Mouse (Mus musculus) CH12.LX (cell line): ENCODE measurements around the gene Etl4. TPM values are rescaled to one million over a fixed set of nuclear protein-coding genes. Genes with fewer than 3 reads are reported as not detected.

Experiments used
- DNase-seq: peaks from one replicate; pipeline ENCODE4 v3.0.0-alpha.2; 2013; ENCODE audit errors: extremely low read depth
- H3K27ac ChIP-seq: 2 replicates; pipeline ENCODE4 v1.5.1; 2012; ENCODE audit warnings: low read depth, mild to moderate bottlenecking, control low read depth, moderate library complexity; ENCODE audit not compliant: insufficient read depth
- H3K27me3 ChIP-seq: replicated peaks from 2 replicates; pipeline ENCODE3; 2012; ENCODE audit warnings: inconsistent platforms
- H3K36me3 ChIP-seq, 2 experiments: replicated peaks in 1 of 2; 2 replicates each; pipeline versions ENCODE3 to v1.6.1; 2012; ENCODE audit warnings: inconsistent platforms in 1 of 2, low read length in 1 of 2, mild to moderate bottlenecking in 1 of 2, mixed read lengths in 1 of 2, moderate library complexity in 1 of 2; ENCODE audit not compliant: control insufficient read depth in 1 of 2, insufficient read depth in 1 of 2
- H3K4me1 ChIP-seq, 2 experiments: 2 replicates each; pipeline ENCODE4 v1.6.1; 2012; ENCODE audit warnings: inconsistent platforms in 1 of 2, moderate library complexity in 1 of 2; ENCODE audit not compliant: insufficient read depth in 2 of 2, control insufficient read depth in 1 of 2
- H3K4me2 ChIP-seq: 2 replicates; pipeline ENCODE4 v1.6.1; 2012; ENCODE audit warnings: low read depth, mild to moderate bottlenecking, control low read depth; ENCODE audit not compliant: poor library complexity, insufficient read depth, severe bottlenecking
- H3K4me3 ChIP-seq, 3 experiments: fragments of 150-350 bp in 1 of 3; sonication (generic) in 1 of 3; replicated peaks in 1 of 3; 2 replicates each; pipeline versions ENCODE3 to v1.5.1; 2011 to 2012; ENCODE audit warnings: low read depth in 2 of 3, low read length in 2 of 3, mild to moderate bottlenecking in 2 of 3, moderate library complexity in 2 of 3, control low read depth in 1 of 3, improper control_type of control experiment in 1 of 3, inconsistent platforms in 1 of 3, mixed read lengths in 1 of 3; ENCODE audit not compliant: poor library complexity in 1 of 3
- H3K79me2 ChIP-seq: replicated peaks from 2 replicates; pipeline ENCODE4 v1.6.1; 2012; ENCODE audit warnings: mild to moderate bottlenecking, moderate library complexity; ENCODE audit not compliant: control insufficient read depth, poor library complexity, insufficient read depth, severe bottlenecking; ENCODE audit errors: extremely low read depth
- H3K9ac ChIP-seq: 2 replicates; pipeline ENCODE4 v1.6.1; 2012; ENCODE audit warnings: low read depth, mild to moderate bottlenecking, control low read depth, moderate library complexity; ENCODE audit not compliant: insufficient read depth
- H3K9me3 ChIP-seq: replicated peaks from 2 replicates; pipeline ENCODE3; 2012; ENCODE audit warnings: low read length, inconsistent platforms, mixed read lengths
- CTCF ChIP-seq, 2 experiments: IDR thresholded peaks in 1 of 2; conservative IDR thresholded peaks in 1 of 2; 2 replicates each; pipeline ENCODE4 v1.5.1; 2011 to 2012; ENCODE audit warnings: low read depth in 2 of 2, low read length in 2 of 2, improper control_type of control experiment in 1 of 2, inconsistent platforms in 1 of 2, mild to moderate bottlenecking in 1 of 2, moderate library complexity in 1 of 2
- E2F4 ChIP-seq: IDR thresholded peaks from 2 replicates; pipeline ENCODE4 v1.6.1; 2011; ENCODE audit warnings: low read depth, low read length, improper control_type of control experiment; ENCODE audit not compliant: insufficient replicate concordance
- EP300 ChIP-seq: IDR thresholded peaks from 2 replicates; pipeline ENCODE4 v1.6.1; 2011; ENCODE audit warnings: low read length, improper control_type of control experiment
- JUN ChIP-seq: IDR thresholded peaks from 2 replicates; pipeline ENCODE4 v1.6.1; 2011; ENCODE audit warnings: low read depth, mild to moderate bottlenecking, low read length, improper control_type of control experiment, moderate library complexity; ENCODE audit not compliant: insufficient read depth
- JUND ChIP-seq: conservative IDR thresholded peaks from 2 replicates; pipeline ENCODE4 v1.6.1; 2011; ENCODE audit warnings: low read depth, low read length, improper control_type of control experiment
- KAT2A ChIP-seq: IDR thresholded peaks from 2 replicates; pipeline ENCODE4 v1.6.1; 2012; ENCODE audit warnings: low read length, improper control_type of control experiment, inconsistent platforms; ENCODE audit not compliant: insufficient replicate concordance
- MAFK ChIP-seq: IDR thresholded peaks from 2 replicates; pipeline ENCODE4 v1.6.1; 2011; ENCODE audit warnings: low read length, improper control_type of control experiment; ENCODE audit not compliant: insufficient replicate concordance
- MAZ ChIP-seq: IDR thresholded peaks from 2 replicates; pipeline ENCODE4 v1.6.1; 2012; ENCODE audit warnings: low read depth, mild to moderate bottlenecking, inconsistent platforms, low read length, improper control_type of control experiment, moderate library complexity
- MEF2A ChIP-seq: IDR thresholded peaks from 2 replicates; pipeline ENCODE4 v1.6.1; 2014; ENCODE audit warnings: low read depth, mild to moderate bottlenecking, inconsistent platforms, low read length, improper control_type of control experiment, borderline replicate concordance
- MXI1 ChIP-seq: IDR thresholded peaks from 2 replicates; pipeline ENCODE4 v1.6.1; 2011; ENCODE audit warnings: mild to moderate bottlenecking, low read depth, low read length, improper control_type of control experiment
- NELFE ChIP-seq: IDR thresholded peaks from 2 replicates; pipeline ENCODE4 v1.6.1; 2011; ENCODE audit warnings: low read depth, low read length, improper control_type of control experiment
- POLR2A ChIP-seq: IDR thresholded peaks from 2 replicates; pipeline ENCODE4 v1.6.1; 2011; ENCODE audit warnings: low read depth, mild to moderate bottlenecking, improper control_type of control experiment, low read length
- POLR2AphosphoS2 ChIP-seq: IDR thresholded peaks from 2 replicates; pipeline ENCODE4 v1.6.1; 2011; ENCODE audit warnings: low read depth, low read length, improper control_type of control experiment
- RAD21 ChIP-seq: IDR thresholded peaks from 2 replicates; pipeline ENCODE4 v1.6.1; 2011; ENCODE audit warnings: low read depth, mild to moderate bottlenecking, low read length, improper control_type of control experiment, moderate library complexity
- RCOR1 ChIP-seq: conservative IDR thresholded peaks from 2 replicates; pipeline ENCODE4 v1.6.1; 2012; ENCODE audit warnings: low read depth, mild to moderate bottlenecking, inconsistent platforms, low read length, improper control_type of control experiment
- SIN3A ChIP-seq: IDR thresholded peaks from 2 replicates; pipeline ENCODE4 v1.6.1; 2012; ENCODE audit warnings: low read length, improper control_type of control experiment, inconsistent platforms
- TBP ChIP-seq: conservative IDR thresholded peaks from 2 replicates; pipeline ENCODE4 v1.6.1; 2011; ENCODE audit warnings: low read depth, low read length, improper control_type of control experiment
- UBTF ChIP-seq: IDR thresholded peaks from 2 replicates; pipeline ENCODE4 v1.6.1; 2012; ENCODE audit warnings: low read depth, mild to moderate bottlenecking, inconsistent platforms, low read length, improper control_type of control experiment, moderate library complexity
- USF1 ChIP-seq: IDR thresholded peaks from 2 replicates; pipeline ENCODE4 v1.6.1; 2014; ENCODE audit warnings: low read depth, mild to moderate bottlenecking, inconsistent platforms, low read length, improper control_type of control experiment
- USF2 ChIP-seq: conservative IDR thresholded peaks from 2 replicates; pipeline ENCODE4 v1.6.1; 2011; ENCODE audit warnings: low read depth, low read length, improper control_type of control experiment
- ZMIZ1 ChIP-seq: IDR thresholded peaks from 2 replicates; pipeline ENCODE4 v1.6.1; 2012; ENCODE audit warnings: low read depth, mild to moderate bottlenecking, inconsistent platforms, low read length, improper control_type of control experiment
- ZNF384 ChIP-seq: IDR thresholded peaks from 2 replicates; pipeline ENCODE4 v1.6.1; 2012; ENCODE audit warnings: low read depth, low read length, improper control_type of control experiment, inconsistent platforms
- dilution Hi-C: fragments of 300-500 bp; cut with MboI; formaldehyde crosslinking; loops from 2 replicates; pipeline ENCODE4 v1.14.3; 2020; ENCODE audit warnings: low sequenced_read_pairs; ENCODE audit not compliant: extremely low pct_unique_long_range_greater_than_20kb, extremely low pct_ligation_motif_present
- in situ Hi-C: fragments of 300-500 bp; cut with MboI; formaldehyde crosslinking; loops from 3 replicates; pipeline ENCODE4 v1.14.3; 2019; ENCODE audit warnings: low sequenced_read_pairs, low pct_ligation_motif_present, low pct_unique_long_range_greater_than_20kb, mixed read lengths
- polyA plus RNA-seq: library from polyadenylated mRNA; unstranded; fragments of >175 nt; gene quantifications from 2 replicates; pipeline ENCODE4 v1.2.1, GENCODE M21; 2012; ENCODE audit warnings: low read depth; ENCODE audit not compliant: insufficient read length
- total RNA-seq, 2 experiments: library from RNA; depleted of rRNA; stranded (reverse); fragments of 300-350 nt in 1 of 2; fragments of >200 nt in 1 of 2; gene quantifications; 2 replicates each; pipeline ENCODE4 v1.2.3; 2012 to 2014

Gene Etl4
- total and polyA plus RNA-seq, 3 experiments = 7.2 to 18.6 (median 11.7) TPM

- dilution Hi-C loops = no loop called here
- no peak for TF ChIP-seq USF1
- no peak for TF ChIP-seq POLR2AphosphoS2
- TF ChIP-seq USF2 = no peak
- TF ChIP-seq MEF2A = no peak
- no peak for TF ChIP-seq NELFE
- TF ChIP-seq E2F4 = no peak
These were observed 494.8 kb downstream of the Etl4 start for GRCm38 (mm10) chr2:20404395-20404794.

GRCm38 (mm10) chr2:20407101-20407500 is 497.5 kb downstream of the Etl4 start:
- no peak for DNase-seq
- Histone ChIP-seq H3K9me3 (no peaks in the 10 kb centered on the region), H3K79me2 (no peaks in the 10 kb centered on the region), H3K4me3 (no peak overlapping the region), H3K9ac (no peak overlapping the region), H3K4me1 (peaks cover 0 to 3% of the 10 kb centered on the region in 2 experiments; a peak in 1 of 4 replicates), H3K36me3 (no peaks in the 10 kb centered on the region), H3K27ac (no peak overlapping the region), H3K4me2 (no peak overlapping the region), H3K27me3 (no peaks in the 10 kb centered on the region)
- dilution Hi-C loops = no loop called here
- no peak for TF ChIP-seq UBTF
- no peak for TF ChIP-seq POLR2A
- TF ChIP-seq MAZ = no peak
- no peak for TF ChIP-seq MAFK
- no peak for TF ChIP-seq TBP
- TF ChIP-seq JUN = no peak
- TF ChIP-seq RAD21 = no peak
- no peak for TF ChIP-seq E2F4
- no peak for TF ChIP-seq KAT2A
- TF ChIP-seq RCOR1 = no peak
- no peak for TF ChIP-seq USF1
- TF ChIP-seq SIN3A = no peak
- no peak for TF ChIP-seq ZNF384
- no peak for TF ChIP-seq ZMIZ1
- no peak for TF ChIP-seq JUND
- no peak for TF ChIP-seq MXI1
- TF ChIP-seq EP300 = no peak
- no peak for TF ChIP-seq CTCF (conservative IDR thresholded peaks at IDR 0.05 in 1 of 2, IDR thresholded peaks at IDR 0.05 in 1 of 2; ENCODE audit: low read depth in 2 of 2, low read length in 2 of 2)
- in situ Hi-C loops = no loop called here

More at GRCm38 (mm10) chr2:20404395-20404794, 494.8 kb downstream of the Etl4 start:
- no peaks in the 10 kb centered on the region for H3K36me3 ChIP-seq
- H3K27ac ChIP-seq = no peak overlapping the region
- no peaks in the 10 kb centered on the region for H3K27me3 ChIP-seq
- no peaks in the 10 kb centered on the region for H3K9me3 ChIP-seq
- no peak overlapping the region for H3K4me3 ChIP-seq
- H3K9ac ChIP-seq = no peak overlapping the region
- peaks cover 0 to 3% of the 10 kb centered on the region in 2 experiments; a peak in 1 of 4 replicates for H3K4me1 ChIP-seq
- DNase-seq = no peak
- in situ Hi-C loops = no loop called here
- no peaks in the 10 kb centered on the region for H3K79me2 ChIP-seq
- H3K4me2 ChIP-seq = no peak overlapping the region
